Mouse (Mus musculus) frontal cortex, postnatal 14 days (tissue): ENCODE measurements around the gene Olfr155.

ENCODE experiments used
- DNase-seq, 2 experiments: peaks; one replicate each; pipeline ENCODE4 v3.0.0; 2022; ENCODE audit warnings: low spot score in 2 of 2

The Olfr155 gene

GRCm38 (mm10) chr4:43891247-43891646, 39.9 kb downstream of the Olfr155 start:
- no peak for DNase-seq

DNA sequence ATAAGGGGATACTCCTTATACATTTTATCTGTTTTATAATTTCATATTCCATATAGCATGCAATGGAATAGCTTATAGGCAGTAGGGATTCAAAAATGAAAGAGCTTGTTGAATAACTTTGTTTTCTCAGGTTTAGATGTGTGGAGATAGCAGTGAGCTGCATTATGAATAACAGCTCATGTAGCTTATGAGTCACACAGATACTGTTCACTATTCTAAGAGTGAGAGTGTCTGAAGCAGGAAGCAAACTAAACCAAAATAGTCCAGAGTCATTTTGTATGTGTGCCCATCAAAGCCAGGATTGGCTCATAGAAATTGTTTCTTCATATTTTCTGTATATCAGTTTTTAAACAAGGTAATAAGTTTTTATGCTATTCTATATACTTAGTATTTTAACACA, 45.8 kb downstream of the Olfr155 start:
- no peak for DNase-seq

DNA sequence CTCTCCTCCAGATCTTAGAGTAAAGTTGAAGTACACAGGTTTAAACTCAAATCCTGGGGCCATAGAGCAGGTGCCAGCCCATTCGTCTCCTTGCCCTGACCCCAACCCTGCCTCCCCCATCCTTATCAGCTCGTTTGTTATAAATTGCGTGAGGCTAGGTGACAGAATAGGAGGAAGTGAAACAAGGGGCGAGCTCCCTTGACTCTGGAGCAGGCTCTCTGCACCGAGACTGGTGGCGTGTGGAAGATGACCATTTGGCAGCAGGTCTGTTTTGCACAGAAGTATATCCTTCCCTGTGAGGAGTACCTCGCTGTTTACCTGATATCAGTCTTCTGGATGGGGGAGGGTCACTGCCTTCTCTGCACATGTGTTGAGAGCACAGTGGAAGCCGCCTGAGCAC, 47.8 kb downstream of the Olfr155 start:
- no peak for DNase-seq

GRCm38 (mm10) chr4:43903690-43904089, 52.3 kb downstream of the Olfr155 start:
- DNase-seq, result no peak

DNA sequence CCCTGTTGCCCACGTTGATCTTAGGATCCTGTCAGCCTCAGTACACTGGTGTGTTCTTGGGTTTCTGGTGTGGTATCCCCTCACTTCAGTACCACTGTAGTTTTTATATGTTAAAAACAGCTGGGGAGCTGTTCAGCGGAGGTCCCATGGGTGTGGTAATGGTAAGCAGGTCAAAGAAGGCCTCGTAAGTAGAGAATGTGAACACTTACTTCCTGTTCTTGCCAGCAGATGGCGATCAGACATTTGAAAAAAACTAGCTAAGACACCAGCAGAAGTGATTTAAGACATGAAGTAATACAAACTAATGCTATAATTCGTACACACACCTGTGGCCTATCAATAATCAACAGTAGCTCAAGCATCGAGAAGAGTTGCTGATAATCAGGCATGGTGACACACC, 55.1 kb downstream of the Olfr155 start:
- DNase-seq, result peak in 1 of 2 experiments; percentile 52
